Mouse (Mus musculus): ENCODE measurements around the gene Samd13. TPM values are rescaled to one million over a fixed set of nuclear protein-coding genes. Genes with fewer than 3 reads are reported as not detected.

The Samd13 gene
- polyA plus RNA-seq, 1 experiment: not detected

- 81% methylated on average over 7 of the region's 7 CpGs for WGBS
- H3K4me3 ChIP-seq (ENCODE audit: low read depth, low read length): no peak overlapping the region
- no peaks in the 10 kb centered on the region for H3K36me3 ChIP-seq (ENCODE audit: control insufficient read depth, insufficient read depth, low read length)
- no peaks in the 10 kb centered on the region for H3K27me3 ChIP-seq (ENCODE audit: control insufficient read depth, insufficient read depth, low read length)
- no peak overlapping the region for H3K27ac ChIP-seq (ENCODE audit: insufficient read depth, low read depth, low read length)
- H3K4me1 ChIP-seq (ENCODE audit: control insufficient read depth, insufficient read depth, insufficient read length, low read length): no peaks in the 10 kb centered on the region
- no peak for TF ChIP-seq POLR2A (IDR thresholded peaks at IDR 0.05; ENCODE audit: low read depth, low read length)
- TF ChIP-seq CTCF (IDR thresholded peaks at IDR 0.05; ENCODE audit: extremely low read depth, insufficient read length, insufficient replicate concordance, low read depth, low read length): no peak
These were observed 25.7 kb upstream of the Samd13 start for GRCm38 (mm10) chr3:146711084-146711483.

GRCm38 (mm10) chr3:146709086-146709485, 23.7 kb upstream of the Samd13 start:
- WGBS: 85% methylated on average over 1 of the region's 1 CpGs
- Histone ChIP-seq H3K4me1 (ENCODE audit: control insufficient read depth, insufficient read depth, insufficient read length, low read length) (no peaks in the 10 kb centered on the region), H3K36me3 (ENCODE audit: control insufficient read depth, insufficient read depth, low read length) (no peaks in the 10 kb centered on the region), H3K27me3 (ENCODE audit: control insufficient read depth, insufficient read depth, low read length) (no peaks in the 10 kb centered on the region), H3K4me3 (ENCODE audit: low read depth, low read length) (no peak overlapping the region), H3K27ac (ENCODE audit: insufficient read depth, low read depth, low read length) (no peak overlapping the region)
- no peak for TF ChIP-seq POLR2A (IDR thresholded peaks at IDR 0.05; ENCODE audit: low read depth, low read length)

DNA sequence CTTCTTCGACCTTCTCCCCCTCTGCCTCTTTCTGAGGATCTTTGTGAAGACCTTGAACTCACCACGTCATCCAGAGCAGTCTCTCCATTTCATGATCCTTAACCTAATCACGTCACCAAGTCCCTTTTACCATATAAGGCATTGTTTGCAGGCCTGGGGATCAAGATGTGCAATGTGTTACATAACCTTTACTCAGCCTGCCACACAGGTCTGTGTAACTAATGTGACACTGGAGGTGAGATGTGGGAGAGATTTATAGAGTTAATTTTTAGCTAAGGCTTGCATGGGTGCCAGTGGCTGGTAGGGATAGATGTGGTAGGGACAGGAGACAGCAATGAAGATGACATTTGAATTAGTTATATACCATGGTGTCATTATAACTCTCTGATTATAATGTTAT, 23.0 kb upstream of the Samd13 start:
- TF ChIP-seq POLR2A (IDR thresholded peaks at IDR 0.05; ENCODE audit: low read depth, low read length): no peak
- no peak for TF ChIP-seq CTCF (IDR thresholded peaks at IDR 0.05; ENCODE audit: extremely low read depth, insufficient read length, insufficient replicate concordance, low read depth, low read length)
- Histone ChIP-seq H3K4me3 (ENCODE audit: low read depth, low read length) (no peak overlapping the region), H3K4me1 (ENCODE audit: control insufficient read depth, insufficient read depth, insufficient read length, low read length) (no peaks in the 10 kb centered on the region), H3K27ac (ENCODE audit: insufficient read depth, low read depth, low read length) (no peak overlapping the region), H3K36me3 (ENCODE audit: control insufficient read depth, insufficient read depth, low read length) (no peaks in the 10 kb centered on the region), H3K27me3 (ENCODE audit: control insufficient read depth, insufficient read depth, low read length) (no peaks in the 10 kb centered on the region)
- WGBS: 31% methylated on average over 3 of the region's 3 CpGs

DNA sequence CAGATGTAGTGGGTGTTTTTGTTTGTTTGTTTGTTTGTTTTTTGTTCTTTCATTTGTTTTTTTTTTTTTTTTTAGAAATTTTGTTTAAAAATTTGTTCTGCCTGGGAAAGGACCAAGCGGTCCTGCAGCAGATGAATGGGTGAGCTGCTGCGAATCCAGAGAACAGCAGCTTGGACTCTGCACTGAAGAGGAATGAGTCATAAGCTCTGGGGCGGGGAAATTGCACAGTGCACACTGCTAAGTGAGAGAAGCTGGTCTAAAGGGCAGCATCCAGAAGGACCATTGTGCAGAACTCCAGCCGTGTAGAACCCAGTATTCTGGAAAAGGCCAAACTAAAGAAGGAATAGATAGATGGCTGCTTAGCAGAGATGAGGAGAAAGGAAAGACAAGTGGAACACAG, 18.7 kb upstream of the Samd13 start:
- H3K27ac ChIP-seq (ENCODE audit: insufficient read depth, low read depth, low read length): no peak overlapping the region
- TF ChIP-seq POLR2A (IDR thresholded peaks at IDR 0.05; ENCODE audit: low read depth, low read length): no peak
- no peak for TF ChIP-seq CTCF (IDR thresholded peaks at IDR 0.05; ENCODE audit: extremely low read depth, insufficient read length, insufficient replicate concordance, low read depth, low read length)
- H3K4me3 ChIP-seq (ENCODE audit: low read depth, low read length): no peak overlapping the region
- no peaks in the 10 kb centered on the region for H3K4me1 ChIP-seq (ENCODE audit: control insufficient read depth, insufficient read depth, insufficient read length, low read length)
- 46% methylated on average over 4 of the region's 4 CpGs for WGBS
- H3K36me3 ChIP-seq (ENCODE audit: control insufficient read depth, insufficient read depth, low read length): no peaks in the 10 kb centered on the region
- no peaks in the 10 kb centered on the region for H3K27me3 ChIP-seq (ENCODE audit: control insufficient read depth, insufficient read depth, low read length)

DNA sequence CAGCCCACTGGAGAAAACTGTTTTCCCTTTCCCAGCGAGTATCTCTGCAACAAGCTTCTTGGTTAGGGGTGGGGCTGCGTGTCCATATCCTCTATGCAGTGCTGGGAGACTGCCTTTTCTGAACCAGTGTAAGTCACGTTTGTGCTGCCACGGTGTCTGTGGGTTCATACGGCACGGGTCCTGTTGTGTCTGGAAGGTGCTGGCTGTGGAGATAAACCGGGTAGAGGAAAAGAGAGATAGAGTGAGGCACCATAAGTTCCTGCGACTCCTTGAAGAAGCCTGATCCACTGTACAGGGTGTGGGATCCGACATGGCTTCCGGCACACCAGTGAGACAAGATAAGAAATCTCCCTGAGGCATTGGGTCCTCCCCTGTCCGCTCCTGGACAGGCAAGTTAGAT, 14.7 kb upstream of the Samd13 start:
- Histone ChIP-seq H3K4me1 (ENCODE audit: control insufficient read depth, insufficient read depth, insufficient read length, low read length) (no peaks in the 10 kb centered on the region), H3K36me3 (ENCODE audit: control insufficient read depth, insufficient read depth, low read length) (no peaks in the 10 kb centered on the region), H3K4me3 (ENCODE audit: low read depth, low read length) (no peak overlapping the region), H3K27me3 (ENCODE audit: control insufficient read depth, insufficient read depth, low read length) (no peaks in the 10 kb centered on the region), H3K27ac (ENCODE audit: insufficient read depth, low read depth, low read length) (no peak overlapping the region)
- TF ChIP-seq CTCF (IDR thresholded peaks at IDR 0.05; ENCODE audit: extremely low read depth, insufficient read length, insufficient replicate concordance, low read depth, low read length) (no peak), POLR2A (IDR thresholded peaks at IDR 0.05; ENCODE audit: low read depth, low read length) (no peak)
- 72% methylated on average over 11 of the region's 11 CpGs for WGBS

GRCm38 (mm10) chr3:146698982-146699381, 13.6 kb upstream of the Samd13 start:
- no peaks in the 10 kb centered on the region for H3K4me1 ChIP-seq (ENCODE audit: control insufficient read depth, insufficient read depth, insufficient read length, low read length)
- WGBS: 67% methylated on average over 11 of the region's 11 CpGs
- TF ChIP-seq CTCF (IDR thresholded peaks at IDR 0.05; ENCODE audit: extremely low read depth, insufficient read length, insufficient replicate concordance, low read depth, low read length) (no peak), POLR2A (IDR thresholded peaks at IDR 0.05; ENCODE audit: low read depth, low read length) (no peak)
- H3K27ac ChIP-seq (ENCODE audit: insufficient read depth, low read depth, low read length): no peak overlapping the region
- H3K4me3 ChIP-seq (ENCODE audit: low read depth, low read length): no peak overlapping the region
- H3K27me3 ChIP-seq (ENCODE audit: control insufficient read depth, insufficient read depth, low read length): no peaks in the 10 kb centered on the region
- no peaks in the 10 kb centered on the region for H3K36me3 ChIP-seq (ENCODE audit: control insufficient read depth, insufficient read depth, low read length)

DNA sequence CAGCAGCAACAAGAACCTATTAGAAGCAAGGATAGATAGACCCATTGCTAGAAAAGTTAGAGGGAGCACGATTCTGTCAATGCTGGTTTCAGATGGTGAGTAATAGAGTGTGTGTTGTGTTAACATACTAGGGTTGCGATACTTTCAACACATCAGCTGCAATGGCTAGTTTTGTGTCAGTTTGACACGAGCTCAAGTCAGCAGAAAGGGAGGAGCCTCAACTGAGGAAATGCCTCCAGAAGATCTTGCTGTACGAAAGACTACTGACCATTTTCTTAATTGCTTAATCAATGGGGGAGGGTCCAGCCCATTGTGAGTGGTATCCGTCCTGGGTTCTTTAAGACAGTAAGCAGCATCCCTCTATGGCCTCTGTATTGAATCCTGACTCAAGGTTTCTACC, 7.2 kb upstream of the Samd13 start:
- Histone ChIP-seq H3K36me3 (ENCODE audit: control insufficient read depth, insufficient read depth, low read length) (no peaks in the 10 kb centered on the region), H3K4me1 (ENCODE audit: control insufficient read depth, insufficient read depth, insufficient read length, low read length) (no peaks in the 10 kb centered on the region), H3K27me3 (ENCODE audit: control insufficient read depth, insufficient read depth, low read length) (no peaks in the 10 kb centered on the region), H3K4me3 (ENCODE audit: low read depth, low read length) (no peak overlapping the region), H3K27ac (ENCODE audit: insufficient read depth, low read depth, low read length) (no peak overlapping the region)
- no peak for TF ChIP-seq CTCF (IDR thresholded peaks at IDR 0.05; ENCODE audit: extremely low read depth, insufficient read length, insufficient replicate concordance, low read depth, low read length)
- WGBS: 73% methylated on average over 5 of the region's 5 CpGs

- WGBS: 76% methylated on average over 4 of the region's 4 CpGs
- peaks cover 7% of the 10 kb centered on the region for H3K4me1 ChIP-seq (ENCODE audit: control insufficient read depth, insufficient read depth, insufficient read length, low read length)
- H3K4me3 ChIP-seq (ENCODE audit: low read depth, low read length): no peak overlapping the region
- H3K27ac ChIP-seq (ENCODE audit: insufficient read depth, low read depth, low read length): no peak overlapping the region
- H3K36me3 ChIP-seq (ENCODE audit: control insufficient read depth, insufficient read depth, low read length): no peaks in the 10 kb centered on the region
- TF ChIP-seq POLR2A (IDR thresholded peaks at IDR 0.05; ENCODE audit: low read depth, low read length) (no peak), CTCF (IDR thresholded peaks at IDR 0.05; ENCODE audit: extremely low read depth, insufficient read length, insufficient replicate concordance, low read depth, low read length) (no peak)
- peaks cover 4% of the 10 kb centered on the region; the same call in 1 of the 2 replicates for H3K27me3 ChIP-seq (ENCODE audit: control insufficient read depth, insufficient read depth, low read length)
These were observed 1.8 kb upstream of the Samd13 start for GRCm38 (mm10) chr3:146687121-146687725.

All from small intestine, adult 2 months (tissue).